Mouse (Mus musculus) liver, embryonic 14.5 days (tissue): Measurements from ENCODE around the gene Cyb5r3.

ENCODE experiments used
- CTCF ChIP-seq: IDR thresholded peaks from 2 replicates; pipeline ENCODE4 v1.5.1; 2016; ENCODE audit warnings: antibody characterized with exemption, low read depth, control low read depth
- EP300 ChIP-seq: IDR thresholded peaks from 2 replicates; pipeline ENCODE4 v1.6.1; 2016; ENCODE audit warnings: antibody characterized with exemption, low read depth

- TF ChIP-seq CTCF (no peak), EP300 (no peak)
Measured at GRCm38 (mm10) chr15:83168311-83168710, 4.1 kb downstream of the Cyb5r3 start.
